Mouse (Mus musculus) cortical plate, adult 2 months (tissue): ENCODE results near the gene Rdh7.

Source experiments
- CTCF ChIP-seq: fragments of 200-500 bp; IDR thresholded peaks from 2 replicates; pipeline ENCODE4 v1.5.1; 2011; ENCODE audit warnings: mild to moderate bottlenecking, control low read depth, low read length; ENCODE audit not compliant: insufficient read depth; ENCODE audit errors: extremely low read depth
- POLR2A ChIP-seq: fragments of 200-500 bp; IDR thresholded peaks from 2 replicates; pipeline ENCODE4 v1.6.1; 2011; ENCODE audit warnings: mild to moderate bottlenecking, low read length, control low read depth; ENCODE audit not compliant: insufficient read depth; ENCODE audit errors: extremely low read depth

- TF ChIP-seq CTCF (no peak), POLR2A (no peak)
Observed at GRCm38 (mm10) chr10:127840776-127841175, 47.8 kb downstream of the Rdh7 start.
